In genomic region chr17:28524009-28524695, GRCm38 (mm10) we compare ENCODE assay signal across 9 mouse cellular contexts. TPM values are rescaled to one million over a fixed set of nuclear protein-coding genes. Genes with fewer than 3 reads are reported as not detected.
DNase-seq lines count a peak whose midpoint lies in the region; ATAC-seq and TF ChIP-seq lines count a peak whose summit lies in the region.
"Had no signal": no experiment of that assay in that cellular context is flagged by ENCODE, and none has a peak within 500 bp of the region (broad histone marks: within the 10 kb centered on the region; RNA-seq: fewer than 3 reads in every experiment).

No protein-coding gene starts in this region.

- H3K36me3 ChIP-seq in thymus, adult 2 months (ENCODE audit: control insufficient read depth, insufficient read depth, low read length), result no peaks in the 10 kb centered on the region
- H3K36me3 ChIP-seq in liver, embryonic 16.5 days (ENCODE audit: control insufficient read depth, insufficient read depth), result no peaks in the 10 kb centered on the region

- no peaks in the 10 kb centered on the region for H3K9me3 ChIP-seq in liver, embryonic 16.5 days (replicated peaks; ENCODE audit: control insufficient read depth, low read length)

- H3K4me2 ChIP-seq in liver, embryonic 16.5 days (ENCODE audit: low read depth, low read length), result peak overlapping the region; percentile 70

- no peaks in the 10 kb centered on the region for H3K27me3 ChIP-seq in thymus, adult 2 months (ENCODE audit: control insufficient read depth, insufficient read depth, low read length)
- H3K27me3 ChIP-seq in liver, embryonic 16.5 days (ENCODE audit: control insufficient read depth, insufficient read depth, low read depth, low read length), result peaks cover 19% of the 10 kb centered on the region

- peak; percentile 56 to 57 for DNase-seq in heart, adult 18-20 months
- DNase-seq in heart, postnatal 25 days (ENCODE audit: low spot score), result no peak
- DNase-seq in thymus, adult 2 months, result peak; percentile 51
- DNase-seq in thymus, postnatal 0 days (ENCODE audit: low spot score), result no peak
- DNase-seq in right cerebral cortex, postnatal 4 days, result no peak
- no peak for DNase-seq in left cerebral cortex, adult 9 months (ENCODE audit: low spot score in 2 of 2)
- DNase-seq in right cerebral cortex, postnatal 36 days (ENCODE audit: low spot score in 2 of 2), result no peak

- intact Hi-C loops in heart, postnatal 25 days (cut with DNase I), result loop anchor here (10.0 kb wide), 1 partner anchor 299 kb away; no protein-coding TSS in a partner anchor

- TF ChIP-seq POLR2A in thymus, adult 2 months (IDR thresholded peaks at IDR 0.05; ENCODE audit: control insufficient read depth, extremely low read depth, insufficient read depth, low read length, poor library complexity), result no peak

- peak overlapping the region; percentile 70 for H3K4me3 ChIP-seq in thymus, adult 2 months (ENCODE audit: control insufficient read depth, insufficient read depth, low read length)
- peak overlapping the region; percentile 61 for H3K4me3 ChIP-seq in liver, embryonic 16.5 days (ENCODE audit: low read depth, low read length)

- no peak for ATAC-seq in liver, embryonic 16.5 days (ENCODE audit: low read depth)
- ATAC-seq: Patski had no signal

- peak overlapping the region; percentile 83 for H3K27ac ChIP-seq in thymus, adult 2 months (ENCODE audit: control insufficient read depth, insufficient read depth, low read length)
- peak overlapping the region; percentile 53 for H3K27ac ChIP-seq in liver, embryonic 16.5 days (ENCODE audit: low read length)

- H3K9ac ChIP-seq in liver, embryonic 16.5 days (ENCODE audit: low read depth, low read length), result no peak overlapping the region

- no peak for TF ChIP-seq CTCF in thymus, adult 2 months (IDR thresholded peaks at IDR 0.05; ENCODE audit: borderline replicate concordance, control insufficient read depth, extremely low read depth, insufficient read depth, low read length, poor library complexity)

- 41% methylated on average over 23 of the region's 23 CpGs for WGBS in thymus, adult 2 months
- 49% methylated on average over 23 of the region's 23 CpGs for WGBS in liver, embryonic 16.5 days (ENCODE audit: insufficient replicate concordance)

- H3K4me1 ChIP-seq in thymus, adult 2 months (replicated peaks; ENCODE audit: control insufficient read depth, insufficient read depth, low read length), result peaks cover 48% of the 10 kb centered on the region
- peaks cover 13% of the 10 kb centered on the region for H3K4me1 ChIP-seq in liver, embryonic 16.5 days (ENCODE audit: control insufficient read depth, low read depth, low read length)

RNA-seq across cellular contexts. Expression of gene Armc12, which starts 6.5 kb away (rescaled TPM):
- not detected for total RNA-seq in heart, adult 18-20 months (2021)
- total RNA-seq in heart, postnatal 25 days (2021), result not detected
- polyA plus RNA-seq in thymus, adult 2 months (2012; rRNA removed), result 0.33 and 0.58 TPM in 2 replicates
- polyA plus RNA-seq in thymus, postnatal 0 days (2015; fragmentation: Nextera tagmentation; extraction: Ambion mirVana), result not detected in 2 replicates
- not detected in 2 replicates for polyA plus RNA-seq in liver, embryonic 16.5 days (2015; fragmentation: Nextera tagmentation; extraction: Ambion mirVana)
- polyA plus RNA-seq: Patski had no signal

RNA-seq across cellular contexts. Expression of gene Fkbp5, which starts 6.8 kb away (rescaled TPM):
- total RNA-seq in heart, adult 18-20 months (2021), result 100 to 1,000 TPM in 1 of 2 experiments, 10 to 100 TPM in 1; 65.4 to 103 TPM
- total RNA-seq in heart, postnatal 25 days (2021), result 10 to 100 TPM; 33.0 to 41.0 TPM
- 157 and 179 TPM in 2 replicates for polyA plus RNA-seq in thymus, adult 2 months (2012; rRNA removed)
- 121 and 124 TPM in 2 replicates for polyA plus RNA-seq in thymus, postnatal 0 days (2015; fragmentation: Nextera tagmentation; extraction: Ambion mirVana)
- 18.9 and 21.5 TPM in 2 replicates for polyA plus RNA-seq in liver, embryonic 16.5 days (2015; fragmentation: Nextera tagmentation; extraction: Ambion mirVana)

RNA-seq across cellular contexts. Expression of gene Clpsl2, which starts 25.1 kb away (rescaled TPM):
- not detected for total RNA-seq in heart, adult 18-20 months (2021)
- not detected for total RNA-seq in heart, postnatal 25 days (2021)
- polyA plus RNA-seq in thymus, adult 2 months (2012; rRNA removed), result not detected in 2 replicates
- polyA plus RNA-seq in thymus, postnatal 0 days (2015; fragmentation: Nextera tagmentation; extraction: Ambion mirVana), result not detected in 2 replicates
- polyA plus RNA-seq in liver, embryonic 16.5 days (2015; fragmentation: Nextera tagmentation; extraction: Ambion mirVana), result not detected in 2 replicates
- polyA plus RNA-seq: Patski had no signal

RNA-seq across cellular contexts. Expression of gene Clps, which starts 36.4 kb away (rescaled TPM):
- total RNA-seq in heart, adult 18-20 months (2021), result not detected
- not detected for total RNA-seq in heart, postnatal 25 days (2021)
- 1.3 and 5.4 TPM in 2 replicates for polyA plus RNA-seq in thymus, adult 2 months (2012; rRNA removed)
- 1.4 and 1.9 TPM in 2 replicates for polyA plus RNA-seq in thymus, postnatal 0 days (2015; fragmentation: Nextera tagmentation; extraction: Ambion mirVana)
- 8.5 and 51.3 TPM in 2 replicates for polyA plus RNA-seq in liver, embryonic 16.5 days (2015; fragmentation: Nextera tagmentation; extraction: Ambion mirVana)
- polyA plus RNA-seq: Patski had no signal

RNA-seq across cellular contexts. Expression of gene Lhfpl5, which starts 51.3 kb away (rescaled TPM):
- not detected for total RNA-seq in heart, adult 18-20 months (2021)
- not detected for total RNA-seq in heart, postnatal 25 days (2021)
- polyA plus RNA-seq in thymus, adult 2 months (2012; rRNA removed), result 0.24 and 0.27 TPM in 2 replicates
- polyA plus RNA-seq in thymus, postnatal 0 days (2015; fragmentation: Nextera tagmentation; extraction: Ambion mirVana), result 0.27 TPM in 1 of 2 replicates, not detected in the other
- polyA plus RNA-seq in liver, embryonic 16.5 days (2015; fragmentation: Nextera tagmentation; extraction: Ambion mirVana), result 0.06 and 0.22 TPM in 2 replicates

Comparison
In these comparisons a context has a peak if more than half of its experiments do, and no peak if none do; other contexts are left out.
1. DNase-seq: peak in heart, adult 18-20 months (2 of 2) and thymus, adult 2 months (single experiment); none in heart, postnatal 25 days (single experiment), thymus, postnatal 0 days (single experiment), right cerebral cortex, postnatal 4 days (single experiment), left cerebral cortex, adult 9 months (0 of 2) and right cerebral cortex, postnatal 36 days (0 of 2).